ENCODE assay signal across 8 mouse cellular contexts in the genomic region with DNA sequence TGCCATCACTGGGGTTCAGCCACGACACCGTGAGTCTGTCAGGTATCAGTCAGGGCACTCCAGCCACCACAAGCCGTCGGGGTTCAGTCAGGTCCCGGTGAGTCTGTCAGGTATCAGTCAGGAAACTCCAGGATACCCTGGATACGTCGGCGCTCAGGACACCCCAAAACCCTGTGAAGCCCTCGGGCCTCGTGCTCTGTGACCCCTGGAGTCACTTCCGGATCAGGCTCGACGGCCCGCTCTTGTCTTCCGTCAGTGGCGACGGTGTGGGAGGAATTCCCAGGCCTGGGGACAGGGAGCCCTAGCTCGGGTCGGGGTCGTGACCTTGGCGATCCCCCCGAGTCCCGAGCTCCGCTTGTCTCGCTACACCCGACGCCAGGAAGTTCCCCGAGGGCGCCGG. TPM values are rescaled to one million over a fixed set of nuclear protein-coding genes. Genes with fewer than 3 reads are reported as not detected.
DNase-seq lines count a peak whose midpoint lies in the region; ATAC-seq and TF ChIP-seq lines count a peak whose summit lies in the region.

No protein-coding gene starts in this region.

- WGBS in kidney, embryonic 14.5 days, result 8% methylated on average over 30 of the region's 30 CpGs
- WGBS in forebrain, postnatal 0 days, result 9% methylated on average over 30 of the region's 30 CpGs
- 5% methylated on average over 30 of the region's 30 CpGs for WGBS in liver, postnatal 0 days (ENCODE audit: insufficient replicate concordance)

- TF ChIP-seq CTCF in forebrain, postnatal 0 days (IDR thresholded peaks at IDR 0.05; ENCODE audit: low read depth), result no peak
- TF ChIP-seq CTCF in liver, postnatal 0 days (IDR thresholded peaks at IDR 0.05; ENCODE audit: low read depth), result no peak

- peaks cover 19% of the 10 kb centered on the region for H3K4me1 ChIP-seq in kidney, embryonic 14.5 days (ENCODE audit: control insufficient read depth, insufficient read depth, low read length)
- H3K4me1 ChIP-seq in forebrain, postnatal 0 days (ENCODE audit: insufficient read depth), result no peaks in the 10 kb centered on the region
- H3K4me1 ChIP-seq in liver, postnatal 0 days (ENCODE audit: insufficient read depth), result peaks cover 34% of the 10 kb centered on the region

- peak overlapping the region; percentile 80 for H3K9ac ChIP-seq in kidney, embryonic 14.5 days (ENCODE audit: low read depth, low read length)
- peak overlapping the region; percentile 61 for H3K9ac ChIP-seq in forebrain, postnatal 0 days
- H3K9ac ChIP-seq in liver, postnatal 0 days (replicated peaks), result peak overlapping the region; percentile 94

- H3K27ac ChIP-seq in kidney, embryonic 14.5 days (ENCODE audit: low read depth, low read length), result peak overlapping the region; percentile 71; the same call in 1 of the 2 replicates
- 0 out of 2 replicates have a peak overlapping the region, but pooled peaks have one; percentile 50 for H3K27ac ChIP-seq in forebrain, postnatal 0 days (ENCODE audit: low read depth, low read length)
- H3K27ac ChIP-seq in liver, postnatal 0 days (ENCODE audit: low read depth), result peak overlapping the region; percentile 94

- peak overlapping the region; percentile 91 for H3K4me2 ChIP-seq in kidney, embryonic 14.5 days (replicated peaks; ENCODE audit: low read depth, low read length)
- H3K4me2 ChIP-seq in forebrain, postnatal 0 days (ENCODE audit: low read depth), result peak overlapping the region; percentile 67
- peak overlapping the region; percentile 94 for H3K4me2 ChIP-seq in liver, postnatal 0 days (ENCODE audit: low read depth, low read length)

- DNase-seq in kidney, adult 11 months, result no peak
- DNase-seq in forebrain, postnatal 0 days, result no peak
- DNase-seq in liver, postnatal 0 days, result no peak
- no peak for DNase-seq in adrenal gland, adult 8-10 months
- no peak for DNase-seq in layer of hippocampus, postnatal 36 days
- DNase-seq in layer of hippocampus, postnatal 14 days (ENCODE audit: low spot score in 2 of 2), result no peak

- TF ChIP-seq EP300 in liver, postnatal 0 days (IDR thresholded peaks at IDR 0.05; ENCODE audit: low read depth), result no peak; the same call in 1 of the 2 replicates

- H3K36me3 ChIP-seq in kidney, embryonic 14.5 days (ENCODE audit: control insufficient read depth, insufficient read depth, low read length), result peaks cover 10% of the 10 kb centered on the region; the same call in 1 of the 2 replicates
- peaks cover 9% of the 10 kb centered on the region; the same call in 1 of the 2 replicates for H3K36me3 ChIP-seq in forebrain, postnatal 0 days (ENCODE audit: insufficient read depth)
- peaks cover 20% of the 10 kb centered on the region; the same call in 1 of the 2 replicates for H3K36me3 ChIP-seq in liver, postnatal 0 days (replicated peaks; ENCODE audit: insufficient read depth, low read length)

- no peaks in the 10 kb centered on the region for H3K27me3 ChIP-seq in kidney, embryonic 14.5 days (ENCODE audit: control insufficient read depth, insufficient read depth, low read length)
- H3K27me3 ChIP-seq in forebrain, postnatal 0 days (ENCODE audit: insufficient read depth, low read length), result no peaks in the 10 kb centered on the region
- no peaks in the 10 kb centered on the region for H3K27me3 ChIP-seq in liver, postnatal 0 days (ENCODE audit: insufficient read depth, low read length)

- peak; percentile 20; the same call in 1 of the 2 replicates for ATAC-seq in kidney, embryonic 14.5 days (ENCODE audit: low FRiP score, low TSS enrichment)
- ATAC-seq in activated CD4-positive, CD25-positive, alpha-beta regulatory T cell, adult 4 months, result peak; percentile 35
- peak; percentile 35 for ATAC-seq in forebrain, postnatal 0 days
- peak; percentile 37 for ATAC-seq in liver, postnatal 0 days

- H3K9me3 ChIP-seq in kidney, embryonic 14.5 days (ENCODE audit: control insufficient read depth, low read length), result 0 out of 2 replicates have a peak, but pooled peaks cover 2% of the 10 kb centered on the region
- H3K9me3 ChIP-seq in forebrain, postnatal 0 days (ENCODE audit: low read length), result no peaks in the 10 kb centered on the region
- H3K9me3 ChIP-seq in liver, postnatal 0 days (ENCODE audit: low read length), result no peaks in the 10 kb centered on the region

- H3K4me3 ChIP-seq in kidney, embryonic 14.5 days (ENCODE audit: low read length), result peak overlapping the region; percentile 83
- H3K4me3 ChIP-seq in forebrain, postnatal 0 days (ENCODE audit: low read depth, low read length), result peak overlapping the region; percentile 66
- peak overlapping the region; percentile 86 for H3K4me3 ChIP-seq in liver, postnatal 0 days (ENCODE audit: low read depth, low read length)

RNA-seq across cellular contexts. Expression of a gene that starts 0.5 kb away (rescaled TPM):
- 104 and 110 TPM in 2 replicates for polyA plus RNA-seq in kidney, embryonic 14.5 days (2014; fragmentation: Nextera tagmentation; extraction: Ambion mirVana)
- polyA plus RNA-seq in activated CD4-positive, CD25-positive, alpha-beta regulatory T cell, adult 4 months (2017; shearing (Covaris generic)), result 10 to 100 TPM; 81.2 to 90.9 TPM
- total RNA-seq in forebrain, postnatal 0 days (2014; rRNA removed), result 68.7 and 77.2 TPM in 2 replicates
- polyA plus RNA-seq in forebrain, postnatal 0 days (2015; fragmentation: Nextera tagmentation; extraction: Ambion mirVana), result 106 and 107 TPM in 2 replicates
- 68.6 and 72.3 TPM in 2 replicates for polyA plus RNA-seq in liver, postnatal 0 days (2015; fragmentation: Nextera tagmentation; extraction: Ambion mirVana)
- 100 to 1,000 TPM in 2 of 4 experiments, 10 to 100 TPM in 2; 86.1 to 126 (median 107) TPM for total RNA-seq in adrenal gland, adult 8-10 months (2022)
- 10 to 100 TPM; 40.8 to 43.6 TPM for total RNA-seq in layer of hippocampus, postnatal 36 days (2021)
- total RNA-seq in layer of hippocampus, postnatal 14 days (2021), result 10 to 100 TPM; 41.3 to 42.5 TPM

RNA-seq across cellular contexts. Expression of a gene that starts 8.5 kb away (rescaled TPM):
- 829 and 1,167 TPM in 2 replicates for polyA plus RNA-seq in kidney, embryonic 14.5 days (2014; fragmentation: Nextera tagmentation; extraction: Ambion mirVana)
- 100 to 1,000 TPM; 705 to 752 TPM for polyA plus RNA-seq in activated CD4-positive, CD25-positive, alpha-beta regulatory T cell, adult 4 months (2017; shearing (Covaris generic))
- 587 and 783 TPM in 2 replicates for total RNA-seq in forebrain, postnatal 0 days (2014; rRNA removed)
- 714 and 873 TPM in 2 replicates for polyA plus RNA-seq in forebrain, postnatal 0 days (2015; fragmentation: Nextera tagmentation; extraction: Ambion mirVana)
- 528 and 545 TPM in 2 replicates for polyA plus RNA-seq in liver, postnatal 0 days (2015; fragmentation: Nextera tagmentation; extraction: Ambion mirVana)
- 100 to 1,000 TPM; 372 to 569 (median 481) TPM for total RNA-seq in adrenal gland, adult 8-10 months (2022)
- 100 to 1,000 TPM; 287 to 328 TPM for total RNA-seq in layer of hippocampus, postnatal 36 days (2021)
- 100 to 1,000 TPM; 339 TPM for total RNA-seq in layer of hippocampus, postnatal 14 days (2021)

RNA-seq across cellular contexts. Expression of a gene that starts 21.9 kb away (rescaled TPM):
- 0.96 and 3.2 TPM in 2 replicates for polyA plus RNA-seq in kidney, embryonic 14.5 days (2014; fragmentation: Nextera tagmentation; extraction: Ambion mirVana)
- polyA plus RNA-seq in activated CD4-positive, CD25-positive, alpha-beta regulatory T cell, adult 4 months (2017; shearing (Covaris generic)), result under 1 TPM in 1 of 2 experiments, not detected in 1; 0.34 TPM
- 0.38 TPM in 1 of 2 replicates, not detected in the other for total RNA-seq in forebrain, postnatal 0 days (2014; rRNA removed)
- 0.11 TPM in 1 of 2 replicates, not detected in the other for polyA plus RNA-seq in forebrain, postnatal 0 days (2015; fragmentation: Nextera tagmentation; extraction: Ambion mirVana)
- 21.4 and 26.4 TPM in 2 replicates for polyA plus RNA-seq in liver, postnatal 0 days (2015; fragmentation: Nextera tagmentation; extraction: Ambion mirVana)
- total RNA-seq in adrenal gland, adult 8-10 months (2022), result 1 to 10 TPM in 1 of 4 experiments, under 1 TPM in 3; 0.28 to 1.1 (median 0.76) TPM
- total RNA-seq in layer of hippocampus, postnatal 36 days (2021), result not detected
- not detected for total RNA-seq in layer of hippocampus, postnatal 14 days (2021)

RNA-seq across cellular contexts. Expression of a gene that starts 33.6 kb away (rescaled TPM):
- 97.0 and 115 TPM in 2 replicates for polyA plus RNA-seq in kidney, embryonic 14.5 days (2014; fragmentation: Nextera tagmentation; extraction: Ambion mirVana)
- 100 to 1,000 TPM in 1 of 2 experiments, 10 to 100 TPM in 1; 84.4 to 120 TPM for polyA plus RNA-seq in activated CD4-positive, CD25-positive, alpha-beta regulatory T cell, adult 4 months (2017; shearing (Covaris generic))
- total RNA-seq in forebrain, postnatal 0 days (2014; rRNA removed), result 53.9 and 59.9 TPM in 2 replicates
- 72.3 and 74.7 TPM in 2 replicates for polyA plus RNA-seq in forebrain, postnatal 0 days (2015; fragmentation: Nextera tagmentation; extraction: Ambion mirVana)
- 174 and 178 TPM in 2 replicates for polyA plus RNA-seq in liver, postnatal 0 days (2015; fragmentation: Nextera tagmentation; extraction: Ambion mirVana)
- 100 to 1,000 TPM; 162 to 226 (median 178) TPM for total RNA-seq in adrenal gland, adult 8-10 months (2022)
- 10 to 100 TPM; 27.5 to 29.7 TPM for total RNA-seq in layer of hippocampus, postnatal 36 days (2021)
- total RNA-seq in layer of hippocampus, postnatal 14 days (2021), result 10 to 100 TPM; 20.3 to 26.8 TPM

RNA-seq across cellular contexts. Expression of a gene that starts 56.8 kb away (rescaled TPM):
- polyA plus RNA-seq in kidney, embryonic 14.5 days (2014; fragmentation: Nextera tagmentation; extraction: Ambion mirVana), result 96.8 and 139 TPM in 2 replicates
- 10 to 100 TPM; 43.5 to 65.3 TPM for polyA plus RNA-seq in activated CD4-positive, CD25-positive, alpha-beta regulatory T cell, adult 4 months (2017; shearing (Covaris generic))
- 45.6 and 65.6 TPM in 2 replicates for total RNA-seq in forebrain, postnatal 0 days (2014; rRNA removed)
- 75.7 and 90.7 TPM in 2 replicates for polyA plus RNA-seq in forebrain, postnatal 0 days (2015; fragmentation: Nextera tagmentation; extraction: Ambion mirVana)
- polyA plus RNA-seq in liver, postnatal 0 days (2015; fragmentation: Nextera tagmentation; extraction: Ambion mirVana), result 34.5 and 38.8 TPM in 2 replicates
- total RNA-seq in adrenal gland, adult 8-10 months (2022), result 10 to 100 TPM; 63.0 to 72.5 (median 65.3) TPM
- 10 to 100 TPM; 46.4 to 53.5 TPM for total RNA-seq in layer of hippocampus, postnatal 36 days (2021)
- 10 to 100 TPM; 51.5 to 52.0 TPM for total RNA-seq in layer of hippocampus, postnatal 14 days (2021)
